Mouse (Mus musculus) kidney, postnatal 4 days (tissue): ENCODE measurements around the gene Birc5.

Source experiments
- DNase-seq, 2 experiments: peaks; one replicate each; pipeline ENCODE4 v3.0.0; 2021; ENCODE audit warnings: mixed read lengths in 2 of 2

Birc5 gene

GRCm38 (mm10) chr11:117855975-117856374 is 6.9 kb downstream of the Birc5 start:
- DNase-seq: no peak

GRCm38 (mm10) chr11:117857462-117857861 is 8.4 kb downstream of the Birc5 start:
- DNase-seq: no peak

GRCm38 (mm10) chr11:117858392-117858791 is 9.3 kb downstream of the Birc5 start:
- DNase-seq: no peak

GRCm38 (mm10) chr11:117860601-117861000 is 11.6 kb downstream of the Birc5 start, which contains the start of gene Tmem235:
Gene Tmem235, plus strand, starts transcription at chr11:117860752.
- peak; percentile 33 to 45 for DNase-seq

GRCm38 (mm10) chr11:117863174-117863856 is 14.3 kb downstream of the Birc5 start:
- peak in 1 of 2 experiments; percentile 61 for DNase-seq

- no peak for DNase-seq
Observed at GRCm38 (mm10) chr11:117864805-117865204, 15.8 kb downstream of the Birc5 start.

- DNase-seq: peak; percentile 46 to 58
Observed at GRCm38 (mm10) chr11:117865988-117866387, 16.9 kb downstream of the Birc5 start.

- DNase-seq: peak; percentile 77 to 84
Observed at GRCm38 (mm10) chr11:117870688-117871365, 21.8 kb downstream of the Birc5 start.

- no peak for DNase-seq
Observed at GRCm38 (mm10) chr11:117871376-117871775, 22.3 kb downstream of the Birc5 start.

GRCm38 (mm10) chr11:117871911-117872584 is 23.0 kb downstream of the Birc5 start:
- DNase-seq: no peak

GRCm38 (mm10) chr11:117872861-117873608 is 24.0 kb downstream of the Birc5 start, which contains the start of gene Tha1:
Gene Tha1, minus strand, starts transcription at chr11:117873481.
- DNase-seq: peak; percentile 84 to 90

GRCm38 (mm10) chr11:117874419-117874818 is 25.4 kb downstream of the Birc5 start:
- peak in 1 of 2 experiments; percentile 57 for DNase-seq

- no peak for DNase-seq
Observed at GRCm38 (mm10) chr11:117875681-117876080, 26.6 kb downstream of the Birc5 start.

GRCm38 (mm10) chr11:117877917-117878745 is 29.1 kb downstream of the Birc5 start:
- peak; percentile 65 to 83 for DNase-seq

GRCm38 (mm10) chr11:117878892-117879291 is 29.8 kb downstream of the Birc5 start:
- DNase-seq: peak; percentile 33 to 45

GRCm38 (mm10) chr11:117879676-117880075 is 30.6 kb downstream of the Birc5 start:
- no peak for DNase-seq

- peak in 1 of 2 experiments; percentile 22 for DNase-seq
Observed at GRCm38 (mm10) chr11:117880336-117880976, 31.4 kb downstream of the Birc5 start.

- DNase-seq: peak in 1 of 2 experiments; percentile 21
Observed at GRCm38 (mm10) chr11:117880977-117881358, 31.9 kb downstream of the Birc5 start.

GRCm38 (mm10) chr11:117881787-117882186 is 32.7 kb downstream of the Birc5 start:
- DNase-seq: peak; percentile 69 to 75

- DNase-seq: peak; percentile 39 to 47
Observed at GRCm38 (mm10) chr11:117882208-117882607, 33.2 kb downstream of the Birc5 start.

GRCm38 (mm10) chr11:117886000-117886399 is 36.9 kb downstream of the Birc5 start:
- no peak for DNase-seq
